Mouse (Mus musculus): Measurements from ENCODE around the gene Ntrk1.

Ntrk1 gene

DNA sequence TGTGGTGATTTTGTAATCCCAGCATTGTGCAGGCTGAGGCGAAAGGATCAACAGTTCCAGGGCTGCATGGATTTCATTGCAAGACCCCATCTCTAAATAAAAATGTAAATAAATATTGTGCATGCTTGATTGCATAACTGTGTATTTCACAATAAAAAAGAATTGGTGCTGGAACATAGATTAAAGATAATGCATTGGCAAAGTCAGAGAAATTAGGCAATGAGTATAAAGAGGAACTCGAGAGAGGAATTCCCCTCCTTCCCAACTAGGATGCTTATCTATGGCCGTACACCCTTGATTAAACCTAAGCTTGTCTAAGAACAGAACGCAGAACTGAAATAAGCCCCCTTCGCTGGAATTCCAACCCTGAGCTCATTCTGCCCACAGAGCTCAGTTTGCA lies 9.8 kb downstream of the Ntrk1 start:
- DNase-seq = no peak

DNA sequence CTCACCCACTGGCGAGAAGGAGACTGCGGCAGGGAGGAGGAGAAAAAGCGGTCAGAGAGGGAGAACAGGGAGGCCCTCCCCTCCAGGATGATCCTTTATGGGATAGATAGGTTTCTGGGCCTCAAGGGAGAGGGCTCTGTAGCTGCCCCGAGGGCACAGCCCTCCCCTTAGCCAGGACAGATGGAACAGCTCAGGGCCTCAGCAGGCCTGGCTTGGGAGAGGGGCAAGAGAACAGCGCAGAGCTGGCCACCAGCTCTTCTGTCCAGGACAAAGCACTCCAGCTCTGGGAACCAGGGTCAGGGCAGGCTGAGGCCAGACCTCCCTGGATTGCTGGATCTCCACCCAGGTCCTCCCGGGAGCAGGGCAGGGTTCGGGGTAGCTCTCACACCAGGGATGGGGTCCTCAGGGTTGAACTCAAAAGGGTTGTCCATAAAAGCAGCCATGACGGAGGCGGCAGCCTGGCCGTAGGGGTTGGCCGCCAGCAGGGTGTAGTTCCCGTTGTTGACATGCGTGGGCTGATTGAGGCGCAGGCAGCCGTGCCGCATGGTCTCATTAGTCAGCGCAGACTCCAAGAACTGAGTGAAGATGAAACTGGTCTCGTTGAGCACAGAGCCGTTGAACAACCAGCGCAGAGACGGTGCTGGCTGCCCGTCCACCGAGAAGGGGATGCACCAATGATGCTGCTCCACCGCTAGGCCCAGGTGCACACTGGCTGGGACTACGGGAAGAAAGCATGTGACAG lies 11.5 kb downstream of the Ntrk1 start:
- no peak for DNase-seq

GRCm38 (mm10) chr3:87779086-87779485 lies 15.9 kb downstream of the Ntrk1 start:
- DNase-seq = no peak

- no peak for DNase-seq
These were observed 16.7 kb downstream of the Ntrk1 start for GRCm38 (mm10) chr3:87778283-87778682.

DNA sequence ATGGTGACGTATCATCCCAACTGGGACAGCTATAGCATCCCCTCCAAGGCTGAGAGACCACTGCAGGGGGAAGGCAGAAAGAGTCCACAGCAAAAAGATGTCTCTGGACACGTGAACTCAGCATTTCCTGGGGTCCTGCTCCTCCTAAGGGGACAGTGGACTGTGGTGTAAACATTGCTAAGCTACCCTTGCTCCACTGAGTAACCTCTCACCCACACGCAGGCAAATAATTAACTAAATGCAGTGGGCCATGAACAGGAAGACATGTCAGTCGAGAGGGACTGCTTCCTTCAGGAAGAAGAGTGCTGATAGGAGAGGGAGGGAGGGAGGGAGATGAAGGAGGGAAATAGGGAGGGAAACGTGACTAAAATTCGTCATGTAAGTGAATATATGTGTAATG lies 23.9 kb downstream of the Ntrk1 start:
- no peak for DNase-seq

- no peak for DNase-seq
These were observed 24.7 kb downstream of the Ntrk1 start for GRCm38 (mm10) chr3:87770280-87770679.

DNA sequence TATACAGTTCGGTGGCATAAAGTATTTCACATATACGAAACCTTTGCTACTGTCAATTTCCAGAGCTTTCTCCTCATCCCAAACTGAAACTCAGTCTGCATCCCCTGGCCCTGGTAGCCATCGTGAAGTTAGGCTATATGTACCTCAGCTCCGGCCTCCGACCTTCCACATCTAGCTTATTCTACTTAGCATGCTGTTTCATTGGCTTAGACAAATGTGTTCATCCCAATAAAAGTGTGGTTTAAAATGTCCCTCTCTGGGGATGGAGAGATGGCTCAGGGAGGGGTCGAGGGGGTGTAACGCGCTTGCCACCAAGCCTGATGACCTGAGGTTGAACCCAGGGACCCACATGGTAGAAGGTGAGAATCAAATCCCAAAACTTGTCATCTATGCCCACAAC lies 25.5 kb downstream of the Ntrk1 start:
- DNase-seq = no peak

DNA sequence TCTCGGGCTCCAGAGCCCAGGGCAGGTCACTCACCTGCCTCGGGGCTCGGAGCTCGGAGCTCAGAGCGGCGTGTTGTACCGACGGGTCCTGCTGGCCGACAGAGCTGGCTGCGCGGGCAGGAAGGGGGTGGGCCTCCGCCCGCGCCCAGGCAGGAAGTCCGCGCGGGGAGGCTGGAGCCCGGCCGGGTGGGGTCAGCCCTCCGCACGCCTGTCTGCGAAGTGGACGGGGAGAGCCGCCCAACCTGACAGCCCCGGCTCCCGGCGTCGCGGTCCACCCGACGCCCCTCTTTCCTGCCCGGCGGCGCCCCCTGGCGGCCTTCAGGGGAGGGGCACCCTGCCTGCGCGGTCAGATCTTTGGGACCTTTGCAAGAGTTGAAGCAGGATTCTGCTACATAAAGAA lies 26.1 kb downstream of the Ntrk1 start:
- peak; percentile 57 for DNase-seq

GRCm38 (mm10) chr3:87768431-87768830 lies 26.5 kb downstream of the Ntrk1 start:
- DNase-seq = no peak

GRCm38 (mm10) chr3:87767764-87768163 lies 27.2 kb downstream of the Ntrk1 start:
- no peak for DNase-seq

DNA sequence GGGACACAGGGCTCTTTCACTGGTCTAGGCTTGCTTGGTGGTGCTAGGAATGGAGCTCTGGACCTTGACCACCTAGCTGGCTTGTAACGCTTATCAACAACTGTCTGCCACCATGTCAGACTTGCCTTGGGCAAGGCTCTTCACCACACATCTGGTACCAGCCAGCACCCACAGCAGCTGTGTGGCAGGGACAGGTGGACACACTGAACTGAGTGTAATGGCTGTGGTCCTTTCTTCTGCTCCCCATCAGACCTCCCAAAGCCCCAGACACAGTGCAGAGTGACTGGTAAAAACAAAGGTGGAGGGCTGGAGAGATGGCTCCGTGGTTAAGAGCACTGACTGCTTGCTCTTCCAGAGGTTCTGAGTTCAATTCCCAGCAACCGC lies 28.7 kb downstream of the Ntrk1 start:
- no peak for DNase-seq

DNA sequence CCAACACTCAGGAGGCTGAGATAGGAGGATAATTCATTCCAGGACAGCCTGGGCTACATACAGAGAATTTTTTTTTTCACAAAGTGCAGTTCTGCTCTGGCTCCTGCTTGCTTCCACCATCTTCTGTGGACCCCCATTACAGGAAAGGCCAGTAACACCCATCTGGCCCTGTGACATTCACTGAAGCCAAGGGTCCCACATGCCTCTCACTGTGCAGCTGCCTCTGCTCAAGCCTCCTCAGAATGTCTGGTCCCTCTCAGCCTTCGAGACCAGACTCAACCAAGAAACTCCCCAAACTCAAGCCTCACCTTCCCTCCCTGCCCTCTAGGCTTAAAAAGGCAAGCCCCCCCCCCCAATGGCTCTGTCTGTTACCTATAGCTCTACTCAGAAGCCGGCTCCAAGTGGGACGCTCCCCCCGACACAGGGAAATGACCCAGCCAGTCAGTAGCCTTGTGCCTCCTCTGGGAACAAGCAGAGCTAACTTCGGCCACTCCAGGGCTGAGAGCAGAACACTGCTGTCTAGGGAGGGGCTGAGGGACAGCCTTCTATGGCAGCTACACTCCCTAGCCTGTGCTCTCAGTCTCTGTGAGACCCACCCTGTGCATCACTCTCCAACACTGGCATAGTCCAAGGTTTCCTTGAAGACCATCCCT lies 29.2 kb downstream of the Ntrk1 start:
- no peak for DNase-seq

GRCm38 (mm10) chr3:87765091-87765490 lies 29.9 kb downstream of the Ntrk1 start:
- DNase-seq = no peak

- no peak for DNase-seq
These were observed 30.5 kb downstream of the Ntrk1 start for GRCm38 (mm10) chr3:87764506-87764905.

- DNase-seq = peak; percentile 82
These were observed 31.2 kb downstream of the Ntrk1 start for GRCm38 (mm10) chr3:87763683-87764289.

DNA sequence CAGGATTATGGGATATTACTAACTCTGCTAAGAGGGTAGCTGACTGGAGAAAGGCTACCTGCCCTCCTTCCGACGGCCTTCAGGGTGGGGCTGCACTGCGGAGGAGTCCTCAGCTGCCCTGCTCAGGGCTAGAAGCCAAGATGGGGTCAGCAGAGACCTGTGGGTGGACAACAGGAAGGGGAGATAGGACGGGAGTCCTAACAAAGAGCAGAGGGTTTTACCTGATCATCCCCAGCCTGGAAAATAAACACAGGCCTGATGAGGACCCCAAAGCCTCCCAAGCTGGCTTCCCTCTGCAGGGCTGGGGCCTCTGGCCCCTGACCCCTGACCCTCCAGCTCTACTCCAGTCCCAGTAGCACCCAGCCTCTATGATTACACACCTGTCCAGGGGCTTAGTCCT lies 31.8 kb downstream of the Ntrk1 start:
- DNase-seq = no peak

DNA sequence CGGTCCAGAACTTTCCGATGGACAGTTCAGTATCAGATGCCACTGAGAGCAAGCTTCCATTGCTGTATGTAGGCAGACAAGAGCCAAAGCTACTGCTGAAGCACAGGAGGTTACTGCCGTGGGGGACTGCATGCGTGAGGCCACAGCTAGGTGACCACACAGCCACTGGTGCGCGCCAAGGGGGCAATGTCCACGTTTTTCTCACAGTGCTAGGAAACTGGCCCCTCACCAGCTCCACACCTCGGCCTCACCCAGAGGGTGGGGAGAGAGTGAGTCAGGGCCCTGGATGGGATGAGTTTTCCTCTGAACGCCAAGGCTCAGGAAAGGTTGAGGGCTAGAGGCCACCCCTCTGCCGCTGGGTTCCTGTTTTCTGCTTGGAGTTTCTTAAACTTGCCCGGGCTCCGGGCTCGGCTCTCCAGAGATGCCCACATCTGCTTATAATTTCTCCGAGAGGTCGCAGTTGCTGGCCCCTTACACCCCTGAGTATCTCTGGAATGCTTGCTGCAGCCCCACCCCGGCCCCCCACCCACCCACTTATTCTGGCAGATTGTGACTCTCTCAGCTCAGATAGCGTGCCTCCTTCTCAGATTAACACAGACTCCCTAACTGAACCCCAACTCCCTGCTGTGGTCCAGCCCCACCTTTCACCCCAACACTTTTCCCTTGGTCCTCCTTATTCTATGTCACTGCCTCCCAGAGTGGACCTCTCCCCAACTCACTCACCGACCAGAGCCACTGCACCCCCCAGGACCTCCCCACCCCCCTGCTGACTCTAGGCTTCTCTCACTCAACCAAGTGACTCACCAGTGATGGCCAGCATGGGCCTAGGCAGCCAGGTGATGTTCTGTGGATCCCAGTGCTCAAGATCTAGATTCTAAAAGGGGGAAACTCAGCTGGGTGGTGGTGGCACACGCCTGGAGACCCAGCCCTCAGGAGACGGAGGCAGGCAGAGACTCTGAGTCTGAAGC lies 33.3 kb downstream of the Ntrk1 start:
- DNase-seq = no peak

GRCm38 (mm10) chr3:87758641-87759040 lies 36.3 kb downstream of the Ntrk1 start:
- no peak for DNase-seq

DNA sequence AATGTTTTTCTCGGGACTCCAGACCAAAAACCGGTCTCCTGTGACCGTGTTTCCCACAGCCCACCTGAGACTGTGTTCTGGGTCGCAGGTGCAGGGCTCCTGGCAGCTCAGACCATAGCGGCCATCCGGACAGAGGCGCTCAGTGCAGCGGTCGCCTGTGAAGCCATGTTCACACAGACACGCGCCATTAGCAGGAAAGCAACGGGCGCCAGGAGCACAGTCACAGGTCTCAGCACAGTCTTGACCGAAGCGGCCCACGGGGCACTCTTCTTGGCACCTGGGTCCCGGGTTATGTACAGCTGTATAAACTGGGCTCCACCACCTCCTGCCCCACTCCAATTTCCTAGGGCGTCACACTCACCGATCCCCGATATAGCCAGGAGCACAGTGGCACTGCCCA lies 38.5 kb downstream of the Ntrk1 start:
- DNase-seq = no peak

- DNase-seq = peak; percentile 91
These were observed 39.0 kb downstream of the Ntrk1 start for GRCm38 (mm10) chr3:87755964-87756363.

DNA sequence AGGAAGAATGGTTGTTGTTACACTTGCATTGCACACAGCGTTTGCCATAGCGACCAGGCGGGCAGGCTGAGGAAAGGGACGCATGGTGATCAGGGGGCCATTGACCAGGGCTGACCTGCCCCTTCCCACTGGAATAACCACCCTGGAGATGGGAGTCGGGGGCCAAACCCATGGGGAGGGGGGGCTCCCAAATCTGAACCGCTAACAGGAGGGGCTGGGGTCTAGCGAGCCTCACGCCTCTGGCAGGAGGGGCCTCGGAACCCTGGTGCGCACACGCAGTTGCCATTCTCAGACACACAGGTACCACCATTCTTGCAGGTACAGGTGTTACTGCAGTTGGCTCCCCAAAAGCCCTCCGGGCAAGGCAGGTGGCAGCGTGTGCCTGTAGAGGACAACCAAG lies 41.1 kb downstream of the Ntrk1 start:
- DNase-seq = no peak

DNA sequence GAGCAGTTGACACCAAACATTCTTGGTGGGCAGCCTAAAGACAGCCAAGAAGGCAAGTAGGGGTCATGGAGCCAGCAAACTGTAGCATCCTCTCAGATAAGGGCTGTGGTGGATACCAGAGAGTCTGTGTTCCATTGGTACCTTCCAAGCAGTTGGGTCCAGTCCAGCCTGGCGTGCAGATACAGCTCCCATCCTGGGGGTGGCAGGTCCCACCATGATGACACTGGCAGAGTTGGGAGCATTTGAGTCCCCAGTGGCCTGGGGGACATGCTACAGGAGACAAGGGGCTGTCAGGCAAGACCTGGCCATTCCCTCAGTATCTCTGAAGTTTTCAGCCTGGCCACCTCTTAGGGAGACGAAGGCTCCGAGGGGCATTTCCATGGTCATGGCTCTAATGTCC lies 42.4 kb downstream of the Ntrk1 start:
- no peak for DNase-seq

- DNase-seq = no peak
These were observed 45.0 kb downstream of the Ntrk1 start for GRCm38 (mm10) chr3:87749977-87750376.

Measured in right cerebral cortex, postnatal 14 days (tissue).